Mouse (Mus musculus): Measurements from ENCODE around the gene Cyp27b1.

DNA sequence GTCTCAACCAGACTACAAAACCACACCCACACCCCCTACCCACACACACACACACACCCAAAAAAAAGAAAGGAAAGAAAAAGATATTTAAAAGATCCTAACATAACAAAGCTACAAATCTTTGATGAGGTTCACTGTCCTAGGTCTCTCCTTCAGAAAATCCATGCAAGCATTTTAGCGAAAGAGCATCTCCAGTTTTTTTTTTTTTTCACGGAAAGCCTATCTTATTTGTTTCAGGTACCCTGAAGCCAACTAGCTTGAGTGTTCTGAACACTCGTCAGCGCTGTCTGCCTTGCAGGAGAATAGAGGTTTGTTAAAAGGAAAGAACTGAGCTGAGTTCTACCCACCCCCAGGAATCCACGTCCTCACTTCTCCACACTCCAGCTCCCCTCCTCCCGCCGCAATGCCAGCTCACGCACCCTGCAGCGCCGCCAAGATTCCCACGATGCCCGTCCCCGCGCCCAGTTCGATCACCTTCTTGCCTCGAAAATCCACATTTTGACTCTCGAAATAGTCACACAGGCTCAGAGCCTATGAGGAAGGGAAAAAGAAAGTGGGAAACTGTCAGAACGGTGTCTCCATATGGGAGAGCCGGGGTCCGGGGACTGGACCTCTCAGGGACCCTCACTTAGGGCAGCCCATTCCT lies 7.4 kb upstream of the Cyp27b1 start:
- TF ChIP-seq CTCF (conservative IDR thresholded peaks at IDR 0.05; ENCODE audit: low read length) = no peak
- no peak for TF ChIP-seq NANOG (IDR thresholded peaks at IDR 0.05; ENCODE audit: borderline replicate concordance, low read length)
- no peak for TF ChIP-seq POU5F1 (IDR thresholded peaks at IDR 0.05; ENCODE audit: borderline replicate concordance, low read length)

Measured in E14TG2a.4 (cell line).